Mouse (Mus musculus) CH12.LX (cell line): ENCODE results near the gene Olfr68. TPM values are rescaled to one million over a fixed set of nuclear protein-coding genes. Genes with fewer than 3 reads are reported as not detected.

Experiments used
- DNase-seq: peaks from one replicate; pipeline ENCODE4 v3.0.0-alpha.2; 2013; ENCODE audit errors: extremely low read depth
- H3K27ac ChIP-seq: 2 replicates; pipeline ENCODE4 v1.5.1; 2012; ENCODE audit warnings: low read depth, mild to moderate bottlenecking, control low read depth, moderate library complexity; ENCODE audit not compliant: insufficient read depth
- H3K27me3 ChIP-seq: replicated peaks from 2 replicates; pipeline ENCODE3; 2012; ENCODE audit warnings: inconsistent platforms
- H3K36me3 ChIP-seq, 2 experiments: replicated peaks in 1 of 2; 2 replicates each; pipeline versions ENCODE3 to v1.6.1; 2012; ENCODE audit warnings: inconsistent platforms in 1 of 2, low read length in 1 of 2, mild to moderate bottlenecking in 1 of 2, mixed read lengths in 1 of 2, moderate library complexity in 1 of 2; ENCODE audit not compliant: control insufficient read depth in 1 of 2, insufficient read depth in 1 of 2
- H3K4me1 ChIP-seq, 2 experiments: 2 replicates each; pipeline ENCODE4 v1.6.1; 2012; ENCODE audit warnings: inconsistent platforms in 1 of 2, moderate library complexity in 1 of 2; ENCODE audit not compliant: insufficient read depth in 2 of 2, control insufficient read depth in 1 of 2
- H3K4me2 ChIP-seq: 2 replicates; pipeline ENCODE4 v1.6.1; 2012; ENCODE audit warnings: low read depth, mild to moderate bottlenecking, control low read depth; ENCODE audit not compliant: poor library complexity, insufficient read depth, severe bottlenecking
- H3K4me3 ChIP-seq, 3 experiments: fragments of 150-350 bp in 1 of 3; sonication (generic) in 1 of 3; replicated peaks in 1 of 3; 2 replicates each; pipeline versions ENCODE3 to v1.5.1; 2011 to 2012; ENCODE audit warnings: low read depth in 2 of 3, low read length in 2 of 3, mild to moderate bottlenecking in 2 of 3, moderate library complexity in 2 of 3, control low read depth in 1 of 3, improper control_type of control experiment in 1 of 3, inconsistent platforms in 1 of 3, mixed read lengths in 1 of 3; ENCODE audit not compliant: poor library complexity in 1 of 3
- H3K79me2 ChIP-seq: replicated peaks from 2 replicates; pipeline ENCODE4 v1.6.1; 2012; ENCODE audit warnings: mild to moderate bottlenecking, moderate library complexity; ENCODE audit not compliant: control insufficient read depth, poor library complexity, insufficient read depth, severe bottlenecking; ENCODE audit errors: extremely low read depth
- H3K9ac ChIP-seq: 2 replicates; pipeline ENCODE4 v1.6.1; 2012; ENCODE audit warnings: low read depth, mild to moderate bottlenecking, control low read depth, moderate library complexity; ENCODE audit not compliant: insufficient read depth
- H3K9me3 ChIP-seq: replicated peaks from 2 replicates; pipeline ENCODE3; 2012; ENCODE audit warnings: low read length, inconsistent platforms, mixed read lengths
- E2F4 ChIP-seq: IDR thresholded peaks from 2 replicates; pipeline ENCODE4 v1.6.1; 2011; ENCODE audit warnings: low read depth, low read length, improper control_type of control experiment; ENCODE audit not compliant: insufficient replicate concordance
- ELF1 ChIP-seq: IDR thresholded peaks from 2 replicates; pipeline ENCODE4 v1.6.1; 2014; ENCODE audit warnings: low read depth, mild to moderate bottlenecking, inconsistent platforms, low read length, improper control_type of control experiment
- GABPA ChIP-seq: IDR thresholded peaks from 2 replicates; pipeline ENCODE4 v1.6.1; 2012; ENCODE audit warnings: low read depth, low read length, improper control_type of control experiment, inconsistent platforms; ENCODE audit not compliant: insufficient replicate concordance
- JUN ChIP-seq: IDR thresholded peaks from 2 replicates; pipeline ENCODE4 v1.6.1; 2011; ENCODE audit warnings: low read depth, mild to moderate bottlenecking, low read length, improper control_type of control experiment, moderate library complexity; ENCODE audit not compliant: insufficient read depth
- JUND ChIP-seq: conservative IDR thresholded peaks from 2 replicates; pipeline ENCODE4 v1.6.1; 2011; ENCODE audit warnings: low read depth, low read length, improper control_type of control experiment
- KAT2A ChIP-seq: IDR thresholded peaks from 2 replicates; pipeline ENCODE4 v1.6.1; 2012; ENCODE audit warnings: low read length, improper control_type of control experiment, inconsistent platforms; ENCODE audit not compliant: insufficient replicate concordance
- MAX ChIP-seq: IDR thresholded peaks from 2 replicates; pipeline ENCODE4 v1.6.1; 2011; ENCODE audit warnings: low read length, improper control_type of control experiment
- MYC ChIP-seq: IDR thresholded peaks from 2 replicates; pipeline ENCODE4 v1.6.1; 2011; ENCODE audit warnings: low read depth, mild to moderate bottlenecking, improper control_type of control experiment, low read length
- NELFE ChIP-seq: IDR thresholded peaks from 2 replicates; pipeline ENCODE4 v1.6.1; 2011; ENCODE audit warnings: low read depth, low read length, improper control_type of control experiment
- NRF1 ChIP-seq: IDR thresholded peaks from 2 replicates; pipeline ENCODE4 v1.6.1; 2014; ENCODE audit warnings: low read depth, mild to moderate bottlenecking, inconsistent platforms, low read length, improper control_type of control experiment, moderate library complexity
- PAX5 ChIP-seq: IDR thresholded peaks from 2 replicates; pipeline ENCODE4 v1.6.1; 2012; ENCODE audit warnings: low read length, inconsistent platforms, mixed read lengths
- POLR2AphosphoS2 ChIP-seq: IDR thresholded peaks from 2 replicates; pipeline ENCODE4 v1.6.1; 2011; ENCODE audit warnings: low read depth, low read length, improper control_type of control experiment
- RCOR1 ChIP-seq: conservative IDR thresholded peaks from 2 replicates; pipeline ENCODE4 v1.6.1; 2012; ENCODE audit warnings: low read depth, mild to moderate bottlenecking, inconsistent platforms, low read length, improper control_type of control experiment
- TBP ChIP-seq: conservative IDR thresholded peaks from 2 replicates; pipeline ENCODE4 v1.6.1; 2011; ENCODE audit warnings: low read depth, low read length, improper control_type of control experiment
- TCF12 ChIP-seq: IDR thresholded peaks from 2 replicates; pipeline ENCODE4 v1.6.1; 2014; ENCODE audit warnings: low read depth, mild to moderate bottlenecking, inconsistent platforms, low read length, improper control_type of control experiment
- UBTF ChIP-seq: IDR thresholded peaks from 2 replicates; pipeline ENCODE4 v1.6.1; 2012; ENCODE audit warnings: low read depth, mild to moderate bottlenecking, inconsistent platforms, low read length, improper control_type of control experiment, moderate library complexity
- USF2 ChIP-seq: conservative IDR thresholded peaks from 2 replicates; pipeline ENCODE4 v1.6.1; 2011; ENCODE audit warnings: low read depth, low read length, improper control_type of control experiment
- ZC3H11A ChIP-seq: IDR thresholded peaks from 2 replicates; pipeline ENCODE4 v1.6.1; 2012; ENCODE audit warnings: low read depth, mild to moderate bottlenecking, inconsistent platforms, low read length, improper control_type of control experiment
- ZMIZ1 ChIP-seq: IDR thresholded peaks from 2 replicates; pipeline ENCODE4 v1.6.1; 2012; ENCODE audit warnings: low read depth, mild to moderate bottlenecking, inconsistent platforms, low read length, improper control_type of control experiment
- ZNF384 ChIP-seq: IDR thresholded peaks from 2 replicates; pipeline ENCODE4 v1.6.1; 2012; ENCODE audit warnings: low read depth, low read length, improper control_type of control experiment, inconsistent platforms
- dilution Hi-C: fragments of 300-500 bp; cut with MboI; formaldehyde crosslinking; loops from 2 replicates; pipeline ENCODE4 v1.14.3; 2020; ENCODE audit warnings: low sequenced_read_pairs; ENCODE audit not compliant: extremely low pct_unique_long_range_greater_than_20kb, extremely low pct_ligation_motif_present
- in situ Hi-C: fragments of 300-500 bp; cut with MboI; formaldehyde crosslinking; loops from 3 replicates; pipeline ENCODE4 v1.14.3; 2019; ENCODE audit warnings: low sequenced_read_pairs, low pct_ligation_motif_present, low pct_unique_long_range_greater_than_20kb, mixed read lengths
- polyA plus RNA-seq: library from polyadenylated mRNA; unstranded; fragments of >175 nt; gene quantifications from 2 replicates; pipeline ENCODE4 v1.2.1, GENCODE M21; 2012; ENCODE audit warnings: low read depth; ENCODE audit not compliant: insufficient read length
- total RNA-seq, 2 experiments: library from RNA; depleted of rRNA; stranded (reverse); fragments of 300-350 nt in 1 of 2; fragments of >200 nt in 1 of 2; gene quantifications; 2 replicates each; pipeline ENCODE4 v1.2.3; 2012 to 2014

Gene Olfr68
- total and polyA plus RNA-seq, 3 experiments, result not detected

DNA sequence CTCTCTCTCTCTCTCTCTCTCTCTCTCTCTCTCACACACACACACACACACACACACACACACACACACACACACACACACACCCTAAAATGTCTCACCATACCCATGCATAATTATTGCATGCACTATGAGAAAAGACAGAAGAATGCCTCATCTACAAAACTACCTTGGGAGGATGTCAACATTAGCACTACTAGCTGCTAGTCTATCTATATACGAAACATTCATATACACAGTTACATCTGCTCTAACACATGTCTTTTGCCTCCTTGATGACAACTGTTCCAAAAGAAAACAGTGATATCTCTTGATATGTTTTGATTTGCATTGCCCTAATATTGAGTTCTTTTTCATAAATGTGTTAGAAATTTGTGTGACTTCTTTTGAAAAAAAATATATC lies 30.8 kb upstream of the Olfr68 start:
- no peaks in the 10 kb centered on the region for H3K27me3 ChIP-seq
- H3K4me1 ChIP-seq, result peaks cover 2 to 50% of the 10 kb centered on the region in 2 experiments; a peak in 3 of 4 replicates
- no peak overlapping the region for H3K4me3 ChIP-seq
- no peak overlapping the region for H3K9ac ChIP-seq
- H3K36me3 ChIP-seq, result no peaks in the 10 kb centered on the region
- TF ChIP-seq NRF1, result no peak
- TF ChIP-seq TCF12, result no peak
- TF ChIP-seq RCOR1, result no peak
- TF ChIP-seq JUND, result no peak
- no peak for TF ChIP-seq KAT2A
- TF ChIP-seq ZC3H11A, result no peak
- no peak overlapping the region for H3K4me2 ChIP-seq
- no peak overlapping the region for H3K27ac ChIP-seq
- dilution Hi-C loops, result no loop called here
- in situ Hi-C loops, result no loop called here
- no peaks in the 10 kb centered on the region for H3K79me2 ChIP-seq
- no peak for DNase-seq
- no peaks in the 10 kb centered on the region for H3K9me3 ChIP-seq

DNA sequence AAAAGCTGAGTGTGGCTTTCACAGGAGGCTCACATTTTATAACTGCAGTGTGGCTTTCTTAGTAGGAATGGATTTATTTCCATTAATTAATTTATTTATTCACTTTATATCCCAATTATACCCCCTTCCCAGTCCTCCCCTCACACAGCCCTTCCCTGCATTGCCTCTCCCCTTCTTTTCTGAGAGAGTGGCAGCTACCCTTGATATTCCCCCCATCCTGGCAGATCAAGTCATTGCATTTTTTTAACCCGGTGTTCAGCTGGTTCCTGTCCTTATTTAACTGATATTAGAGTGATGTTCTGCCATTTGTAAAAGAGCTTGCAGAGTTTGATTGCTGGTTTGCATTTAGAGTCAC lies 30.3 kb upstream of the Olfr68 start:
- TF ChIP-seq ZMIZ1, result no peak
- no peak for TF ChIP-seq PAX5
- no peak for TF ChIP-seq JUN
- TF ChIP-seq TBP, result no peak
- no peak for TF ChIP-seq MAX
- TF ChIP-seq ELF1, result no peak
- no peak for TF ChIP-seq USF2
- TF ChIP-seq E2F4, result no peak
- no peak for TF ChIP-seq NELFE
- no peak for TF ChIP-seq ZNF384
- no peak for TF ChIP-seq RCOR1
- TF ChIP-seq GABPA, result no peak
- TF ChIP-seq MYC, result no peak
- no peak for TF ChIP-seq TCF12
- TF ChIP-seq POLR2AphosphoS2, result no peak
- no peak for TF ChIP-seq UBTF
- DNase-seq, result no peak
- Histone ChIP-seq H3K27me3 (no peaks in the 10 kb centered on the region), H3K36me3 (no peaks in the 10 kb centered on the region), H3K4me3 (no peak overlapping the region), H3K9me3 (no peaks in the 10 kb centered on the region), H3K27ac (no peak overlapping the region), H3K79me2 (no peaks in the 10 kb centered on the region), H3K4me1 (peaks cover 2 to 47% of the 10 kb centered on the region in 2 experiments; a peak in 3 of 4 replicates), H3K4me2 (no peak overlapping the region), H3K9ac (no peak overlapping the region)
- dilution Hi-C loops, result no loop called here
- in situ Hi-C loops, result no loop called here
